Mouse (Mus musculus): ENCODE data around the gene Pnpla8.
"Not testable (repeated sequence)": the region's sequence is repeated elsewhere in the genome, so short reads cannot be mapped to it uniquely, and the experiment has no call there.

Pnpla8 gene

DNA sequence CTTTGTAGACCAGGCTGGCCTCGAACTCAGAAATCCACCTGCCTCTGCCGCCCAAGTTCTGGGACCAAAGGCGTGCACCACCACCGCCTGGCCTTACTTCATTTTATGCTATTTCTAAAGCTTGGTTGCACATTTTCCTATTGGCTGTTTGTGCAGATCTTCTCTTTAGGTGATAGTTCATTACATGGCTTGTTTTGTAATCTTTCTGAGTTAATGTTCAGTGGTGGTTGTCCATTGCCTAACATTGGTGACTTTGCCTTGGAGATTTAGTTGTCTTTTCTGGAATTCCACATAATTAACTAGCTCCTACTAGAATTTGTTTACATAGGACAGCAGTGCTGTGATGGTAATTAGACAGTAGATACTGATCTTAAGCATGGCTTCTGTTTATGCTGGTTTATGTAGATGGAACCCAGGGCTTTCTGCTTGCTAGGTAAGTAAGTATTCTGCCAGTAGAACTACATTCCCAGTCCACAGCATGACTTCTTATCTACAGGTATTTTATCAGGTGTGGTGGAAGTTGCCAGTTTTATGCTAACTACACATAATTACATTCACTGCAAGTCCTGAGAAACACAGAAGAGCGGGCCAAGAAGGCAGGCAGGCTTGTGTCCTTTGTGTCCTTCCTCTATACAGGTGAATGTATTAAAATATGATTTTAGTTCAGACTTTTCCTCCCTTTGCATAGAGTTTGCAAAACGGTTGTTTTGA is 53.1 kb downstream of the Pnpla8 start:
- no peak for DNase-seq

DNA sequence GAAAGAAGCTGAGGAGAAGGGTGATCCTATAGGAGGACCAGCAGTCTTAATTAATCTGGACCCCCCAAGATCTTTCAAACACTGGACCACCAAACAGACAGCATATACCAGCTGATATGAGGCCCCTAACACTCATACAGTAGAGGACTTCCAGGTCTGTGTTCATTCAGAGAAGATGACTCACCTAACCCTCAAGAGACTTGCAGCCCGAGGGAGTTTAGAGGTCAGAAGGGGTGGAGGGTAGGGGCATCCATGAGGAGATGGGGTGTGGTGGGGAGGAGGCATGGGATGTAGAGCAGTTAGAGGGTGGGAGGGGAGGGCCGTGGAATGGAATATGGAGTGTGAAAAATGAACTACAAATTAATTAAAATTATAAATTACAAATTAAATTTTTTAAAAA is 59.0 kb downstream of the Pnpla8 start:
- not testable (repeated sequence) for DNase-seq

DNA sequence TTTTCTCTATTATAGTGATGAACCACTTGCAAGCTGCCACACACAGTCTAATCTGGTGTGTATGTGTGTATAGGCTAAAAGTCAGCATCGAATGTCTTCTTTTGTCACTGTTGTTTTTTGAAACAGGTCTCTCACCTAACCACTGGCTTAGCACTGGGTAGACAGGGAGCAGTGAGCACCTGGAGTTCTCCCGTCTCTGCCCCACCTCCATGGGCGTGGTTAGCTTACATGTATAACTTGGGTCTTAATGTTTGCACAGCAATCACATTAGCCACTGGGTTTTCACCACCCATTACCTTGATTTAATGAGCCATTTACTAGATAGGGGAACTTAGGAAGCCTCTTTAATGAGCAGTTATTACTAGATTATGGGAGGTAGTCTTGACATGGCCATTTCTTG is 60.4 kb downstream of the Pnpla8 start:
- DNase-seq: no peak

DNA sequence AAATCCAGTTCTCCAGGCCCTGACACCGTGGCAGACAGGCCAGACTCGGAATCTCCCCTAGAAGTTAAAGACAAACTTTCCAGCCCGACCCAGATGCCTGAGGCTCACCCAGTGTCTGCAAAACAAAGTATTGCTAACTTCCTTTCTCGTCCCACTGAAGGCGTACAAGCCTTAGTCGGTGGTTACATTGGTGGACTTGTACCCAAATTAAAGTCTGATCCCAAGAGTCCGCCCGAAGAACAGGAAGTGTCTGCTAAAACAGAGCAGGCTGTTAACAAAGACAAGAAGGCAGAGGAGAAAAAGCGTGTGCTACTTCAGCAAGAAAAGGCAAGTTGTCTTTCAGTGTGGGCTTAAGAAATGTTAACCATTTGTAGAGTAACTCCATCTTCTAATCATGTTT is 62.2 kb downstream of the Pnpla8 start:
- DNase-seq: no peak

DNA sequence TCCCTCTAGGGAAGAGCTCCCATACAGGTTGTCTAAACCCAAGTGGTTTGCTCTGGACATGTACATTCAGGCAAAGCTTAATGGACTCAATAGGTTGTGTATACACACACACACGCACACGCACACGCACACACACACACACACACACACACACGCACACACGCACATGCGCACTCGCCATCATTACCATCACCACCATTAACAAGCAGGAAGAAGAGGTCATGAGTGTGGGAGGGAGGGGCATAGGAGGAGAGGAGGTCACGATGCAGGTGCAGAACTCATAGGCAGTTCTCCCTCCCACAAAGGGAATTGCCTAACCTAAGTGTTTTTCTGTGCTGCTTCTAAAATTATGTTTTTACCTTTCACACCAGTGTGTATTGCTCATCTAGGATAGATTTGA is 65.8 kb downstream of the Pnpla8 start:
- no peak for DNase-seq

GRCm38 (mm10) chr12:44292281-44292680 is 71.1 kb downstream of the Pnpla8 start:
- peak; percentile 62 for DNase-seq

DNA sequence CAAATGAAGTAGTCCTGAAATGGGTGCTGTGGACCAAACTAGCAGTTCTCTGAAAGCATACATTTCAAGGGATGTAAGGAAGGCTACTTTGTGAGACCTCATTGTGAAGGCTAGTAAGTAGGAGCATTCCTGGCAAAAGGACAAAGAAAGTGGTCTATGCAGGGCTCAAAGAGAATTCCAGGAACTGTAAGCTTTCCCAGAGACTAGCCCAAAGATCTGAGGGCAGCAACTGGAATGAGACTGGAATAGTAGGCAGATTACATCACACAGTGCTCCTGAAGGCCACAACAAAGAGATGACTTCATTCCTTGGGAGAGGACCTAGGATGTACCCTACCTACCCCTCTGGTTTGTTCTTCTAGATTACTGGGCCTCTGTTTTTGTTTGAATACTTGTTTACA is 79.6 kb downstream of the Pnpla8 start:
- no peak for DNase-seq

DNA sequence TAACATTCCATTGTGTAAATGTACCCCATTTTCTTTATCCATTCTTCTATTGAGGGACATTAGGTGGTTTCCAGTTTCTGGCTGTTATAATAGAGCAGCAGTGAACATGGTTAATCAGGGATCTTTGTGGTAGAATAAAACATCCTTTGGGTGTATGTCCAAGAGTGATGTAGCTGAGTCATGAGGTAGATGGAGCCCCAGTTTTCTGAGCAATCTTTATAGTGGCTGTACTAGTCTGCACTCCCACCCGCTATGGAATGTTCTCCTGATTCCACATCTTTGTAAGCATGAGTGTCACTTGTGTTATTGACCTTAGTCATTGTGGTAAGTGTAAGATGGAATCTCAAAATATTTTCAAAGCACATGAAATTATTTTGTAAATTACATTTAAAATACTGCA is 82.8 kb downstream of the Pnpla8 start:
- no peak for DNase-seq

DNA sequence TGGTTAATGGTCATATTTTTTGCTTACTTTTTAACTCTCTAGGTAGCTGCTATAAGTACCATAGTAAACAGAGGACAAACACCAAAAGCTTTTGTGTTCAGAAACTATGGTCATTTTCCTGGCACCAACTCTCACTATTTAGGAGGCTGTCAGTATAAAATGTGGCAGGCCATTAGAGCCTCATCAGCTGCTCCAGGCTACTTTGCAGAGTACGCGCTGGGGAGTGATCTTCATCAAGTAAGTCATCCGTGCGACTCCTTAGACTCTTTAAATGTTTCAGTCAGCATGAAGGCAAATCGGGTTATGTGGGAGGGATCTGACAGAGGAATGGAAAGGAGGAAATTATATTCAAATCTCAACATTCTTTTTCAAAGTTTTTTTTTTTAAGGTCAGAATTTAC is 83.7 kb downstream of the Pnpla8 start:
- no peak for DNase-seq

GRCm38 (mm10) chr12:44308221-44308620 is 87.1 kb downstream of the Pnpla8 start:
- no peak for DNase-seq

GRCm38 (mm10) chr12:44315212-44315611 is 94.0 kb downstream of the Pnpla8 start:
- DNase-seq: no peak

DNA sequence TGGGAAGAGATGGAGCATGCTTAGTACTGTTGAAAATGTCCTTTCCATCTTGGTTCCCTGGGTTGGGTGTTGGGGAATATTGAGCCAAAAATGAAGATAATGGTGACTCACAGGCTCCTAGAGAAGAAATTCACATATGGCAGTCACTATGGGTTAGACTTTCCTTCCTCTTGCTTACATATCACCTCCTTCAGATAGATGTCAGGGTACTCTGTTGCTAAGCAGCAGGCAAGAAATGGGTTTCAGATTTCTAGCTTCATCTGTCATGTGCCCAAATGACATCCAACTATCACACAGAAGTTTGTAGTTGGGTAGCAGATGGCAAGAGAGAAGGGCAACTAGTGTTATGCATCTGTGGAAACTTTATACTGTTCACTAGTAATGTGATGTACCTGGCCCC is 103.9 kb downstream of the Pnpla8 start:
- no peak for DNase-seq

DNA sequence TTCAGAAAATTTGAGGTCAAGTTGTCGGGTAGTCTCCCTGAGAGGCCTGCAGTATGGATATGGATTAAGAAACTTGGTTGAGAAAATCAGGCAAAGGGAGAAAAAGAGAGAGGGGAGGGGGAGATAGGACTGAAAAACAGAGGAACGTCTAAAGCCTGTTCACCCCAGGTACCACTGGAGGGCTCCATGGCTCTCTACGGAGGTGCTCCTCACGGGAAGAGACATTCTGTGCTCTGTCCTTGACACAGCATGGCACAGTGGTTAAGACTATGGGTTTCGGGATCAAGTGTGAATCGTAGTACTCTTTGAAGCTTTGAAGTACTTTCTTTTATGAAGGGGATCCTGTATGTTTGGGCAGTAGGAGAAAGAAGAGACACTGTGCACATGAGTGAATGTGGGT is 106.3 kb downstream of the Pnpla8 start:
- DNase-seq: peak; percentile 26

- DNase-seq: peak; percentile 70
Observed at GRCm38 (mm10) chr12:44328381-44329315, 107.5 kb downstream of the Pnpla8 start, which contains the start of gene Nrcam. Gene Nrcam, plus strand, starts transcription at chr12:44328885.

GRCm38 (mm10) chr12:44329316-44330215 is 108.4 kb downstream of the Pnpla8 start:
- peak; percentile 60 for DNase-seq

- no peak for DNase-seq
Observed at GRCm38 (mm10) chr12:44330216-44330719, 109.1 kb downstream of the Pnpla8 start.

GRCm38 (mm10) chr12:44337136-44337640 is 116.0 kb downstream of the Pnpla8 start:
- no peak for DNase-seq

DNA sequence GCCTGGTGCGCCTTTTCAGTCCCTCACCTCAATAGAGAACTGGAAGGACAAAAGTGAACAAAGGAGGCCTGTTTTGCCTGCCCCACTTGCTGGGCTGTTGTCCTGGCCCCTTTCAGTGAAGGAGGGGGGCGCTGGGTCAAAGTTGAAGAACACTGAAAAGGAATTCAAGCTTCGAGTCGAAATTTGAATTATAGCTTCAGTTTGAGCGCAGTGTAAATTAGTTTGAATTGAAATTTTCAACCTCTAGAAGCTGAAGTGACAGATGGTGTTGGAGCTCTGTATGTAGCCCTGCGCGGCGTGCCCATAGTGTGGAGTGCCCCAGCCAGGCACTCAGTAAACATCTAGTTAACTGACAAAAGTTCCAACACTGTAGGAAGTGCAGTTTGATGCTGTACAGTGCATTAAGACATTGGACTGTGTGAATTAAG is 117.0 kb downstream of the Pnpla8 start:
- DNase-seq: no peak

DNA sequence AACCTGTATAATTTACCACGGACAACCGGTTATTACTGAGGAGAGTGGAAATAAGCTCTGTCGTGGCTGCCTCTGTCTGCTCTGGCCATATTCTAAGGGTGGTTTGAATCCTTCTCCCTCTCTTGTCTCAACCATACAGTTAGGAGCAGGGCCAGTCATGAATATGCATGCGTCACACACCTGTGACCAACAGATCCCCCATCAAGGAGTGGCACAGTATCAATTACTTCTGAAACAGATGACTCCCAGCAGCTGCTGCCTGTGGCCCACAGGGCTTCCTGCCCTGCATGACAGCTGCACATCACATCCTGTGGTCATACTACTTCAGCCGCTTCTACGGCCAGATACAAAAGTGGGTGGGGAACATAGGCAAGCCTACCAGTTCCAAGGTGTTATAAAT is 122.9 kb downstream of the Pnpla8 start:
- no peak for DNase-seq

DNA sequence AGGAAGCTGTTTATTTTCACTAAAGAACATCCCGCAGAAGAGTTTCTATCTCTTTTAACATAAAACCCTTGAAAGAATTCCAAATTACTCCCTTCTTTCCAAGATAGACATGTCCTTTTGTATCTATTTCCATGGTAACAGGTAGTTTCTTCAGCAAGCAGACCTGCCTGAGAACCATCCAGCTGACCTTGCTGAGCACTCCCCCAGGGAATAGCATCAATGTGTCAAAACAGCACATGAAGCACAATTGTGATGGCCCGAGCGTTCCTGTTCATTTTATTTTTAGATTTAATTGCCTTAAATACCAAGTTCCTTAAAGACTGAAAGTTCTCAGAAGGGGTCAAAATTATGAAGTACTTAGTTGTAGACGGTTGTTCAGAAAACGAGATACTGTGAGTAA is 124.1 kb downstream of the Pnpla8 start:
- DNase-seq: no peak

DNA sequence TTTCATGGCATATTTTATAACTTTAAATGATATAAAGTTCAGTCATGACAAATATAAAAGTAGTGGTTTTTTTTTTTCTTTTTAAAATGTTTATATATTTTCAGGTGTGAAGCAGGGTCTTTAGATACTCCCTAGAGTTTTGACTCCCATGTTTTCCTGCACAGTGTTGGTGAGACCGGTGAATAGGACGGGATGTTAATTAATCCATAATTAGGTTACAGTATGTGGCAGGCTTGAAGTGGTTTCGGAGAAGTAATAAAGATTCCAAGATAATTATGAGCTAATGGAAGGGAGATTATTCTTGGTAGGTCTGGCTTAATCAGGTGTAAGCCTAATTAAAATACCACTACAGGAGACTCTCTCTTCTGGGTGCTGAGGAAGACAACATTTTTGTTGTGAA is 125.0 kb downstream of the Pnpla8 start:
- no peak for DNase-seq

DNA sequence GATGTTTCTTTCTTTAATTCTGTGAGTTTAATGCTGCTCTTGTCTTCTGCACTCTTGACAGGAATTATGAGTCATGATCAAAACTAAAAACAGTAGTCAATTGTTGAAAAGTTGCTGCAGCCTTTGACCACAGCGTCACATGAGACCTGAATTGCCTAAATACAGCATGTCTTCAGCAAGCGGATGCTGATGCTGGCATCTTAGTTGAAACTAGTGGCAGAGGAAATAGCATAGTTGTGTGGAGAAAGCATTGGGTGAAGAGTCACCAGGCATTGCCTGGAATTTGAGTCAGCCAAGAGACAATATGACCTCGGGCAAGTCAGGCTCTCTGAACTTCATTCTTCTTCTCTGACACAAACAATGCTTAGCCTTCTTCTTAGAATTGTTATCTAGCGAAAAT is 133.9 kb downstream of the Pnpla8 start:
- no peak for DNase-seq

- DNase-seq: no peak
Observed at GRCm38 (mm10) chr12:44357460-44357859, 136.3 kb downstream of the Pnpla8 start.
